Mouse (Mus musculus): ENCODE results near the gene Otub2.
"Not testable (repeated sequence)": the region's sequence is repeated elsewhere in the genome, so short reads cannot be mapped to it uniquely, and the experiment has no call there.

Otub2 gene

GRCm38 (mm10) chr12:103443524-103443923 is 55.0 kb downstream of the Otub2 start, which contains the start of gene Ifi27l2a:
Gene Ifi27l2a (minus strand): TSS chr12:103443680.
- DNase-seq (ENCODE audit: inconsistent ontology term) = no peak

- DNase-seq (ENCODE audit: inconsistent ontology term) = not testable (repeated sequence)
Measured at GRCm38 (mm10) chr12:103444261-103444660, 55.8 kb downstream of the Otub2 start.

GRCm38 (mm10) chr12:103445060-103445459 is 56.6 kb downstream of the Otub2 start:
- DNase-seq (ENCODE audit: inconsistent ontology term) = no peak

- no peak for DNase-seq (ENCODE audit: inconsistent ontology term)
Measured at GRCm38 (mm10) chr12:103453361-103453760, 64.9 kb downstream of the Otub2 start.

Measured in Muller cell, postnatal 12 days (primary cell).